Mouse (Mus musculus) ES-E14 (cell line): Measurements from ENCODE around the gene Padi3.

ENCODE experiments used
- MAFK ChIP-seq: IDR thresholded peaks from 2 replicates; pipeline ENCODE4 v1.6.1; 2014; ENCODE audit warnings: mild to moderate bottlenecking, low read depth, low read length, inconsistent platforms; ENCODE audit not compliant: insufficient read depth
- ZNF384 ChIP-seq: IDR thresholded peaks from 2 replicates; pipeline ENCODE4 v1.6.1; 2012; ENCODE audit warnings: low read depth, low read length, inconsistent platforms

DNA sequence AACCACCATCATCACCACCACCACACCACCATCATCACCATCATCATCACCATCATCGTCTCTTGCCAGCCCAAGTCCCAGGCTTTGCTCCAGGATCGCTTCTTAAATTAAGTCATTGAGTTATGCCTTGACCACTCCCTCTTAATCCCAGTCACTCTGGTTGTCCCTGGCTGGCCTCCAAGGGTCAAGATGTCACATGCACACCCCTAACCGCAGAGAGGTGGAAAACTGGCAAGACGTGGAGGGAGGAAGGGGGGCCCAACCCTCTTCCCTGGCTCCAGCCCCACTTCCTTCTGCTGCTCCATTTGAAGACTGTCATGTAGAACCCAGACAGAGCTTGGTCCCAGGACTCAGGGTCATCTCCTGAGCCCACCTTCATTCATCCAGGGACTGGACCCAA, 34.5 kb upstream of the Padi3 start:
- TF ChIP-seq ZNF384 (no peak), MAFK (no peak)
